Mouse (Mus musculus) ES-E14 (cell line): Measurements from ENCODE around the gene Olfr875. TPM values are rescaled to one million over a fixed set of nuclear protein-coding genes. Genes with fewer than 3 reads are reported as not detected.
"Not testable (repeated sequence)": the region's sequence is repeated elsewhere in the genome, so short reads cannot be mapped to it uniquely, and the experiment has no call there.

Source experiments
- DNase-seq: peaks from one replicate; pipeline ENCODE4 v3.0.0-alpha.2; 2013; ENCODE audit warnings: low read depth, low spot score
- H3K27ac ChIP-seq: 2 replicates; pipeline ENCODE4 v1.5.1; 2012; ENCODE audit warnings: low read depth, mild to moderate bottlenecking, low read length, moderate library complexity, mixed read lengths; ENCODE audit not compliant: poor library complexity, insufficient read depth, severe bottlenecking
- H3K36me3 ChIP-seq: 2 replicates; pipeline ENCODE4 v1.6.1; 2012; ENCODE audit warnings: mild to moderate bottlenecking, low read length, moderate library complexity, mixed read lengths; ENCODE audit not compliant: control insufficient read depth, poor library complexity, insufficient read depth, severe bottlenecking
- H3K4me1 ChIP-seq, 2 experiments: fragments of 150-350 bp in 1 of 2; sonication (generic) in 1 of 2; 2 replicates each; pipeline ENCODE4 v1.6.1; 2012; ENCODE audit warnings: low read length in 2 of 2, mild to moderate bottlenecking in 1 of 2, mixed read lengths in 1 of 2; ENCODE audit not compliant: control insufficient read depth in 2 of 2, insufficient read depth in 2 of 2, poor library complexity in 1 of 2
- H3K4me3 ChIP-seq, 2 experiments: fragments of 150-350 bp in 1 of 2; sonication (generic) in 1 of 2; 2 replicates each; pipeline ENCODE4 v1.5.1; 2012; ENCODE audit warnings: low read length in 2 of 2, low read depth in 1 of 2, mild to moderate bottlenecking in 1 of 2, mixed read lengths in 1 of 2; ENCODE audit not compliant: insufficient read depth in 1 of 2, poor library complexity in 1 of 2, severe bottlenecking in 1 of 2
- H3K9ac ChIP-seq: 2 replicates; pipeline ENCODE4 v1.6.1; 2012; ENCODE audit warnings: low read depth, mild to moderate bottlenecking, low read length, mixed read lengths; ENCODE audit not compliant: poor library complexity, insufficient read depth, severe bottlenecking
- H3K9me3 ChIP-seq: fragments of 150-350 bp; sonication (generic); 2 replicates; pipeline ENCODE4 v1.6.1; 2012; ENCODE audit warnings: low read depth, mild to moderate bottlenecking, low read length; ENCODE audit not compliant: control insufficient read depth, insufficient read depth
- CHD2 ChIP-seq: IDR thresholded peaks from 2 replicates; pipeline ENCODE4 v1.6.1; 2014; ENCODE audit warnings: mild to moderate bottlenecking, low read depth, low read length, inconsistent platforms
- HCFC1 ChIP-seq: IDR thresholded peaks from 2 replicates; pipeline ENCODE4 v1.6.1; 2012; ENCODE audit warnings: low read length, inconsistent platforms, borderline replicate concordance; ENCODE audit not compliant: insufficient read depth
- MAFK ChIP-seq: IDR thresholded peaks from 2 replicates; pipeline ENCODE4 v1.6.1; 2014; ENCODE audit warnings: mild to moderate bottlenecking, low read depth, low read length, inconsistent platforms; ENCODE audit not compliant: insufficient read depth
- ZC3H11A ChIP-seq: IDR thresholded peaks from 2 replicates; pipeline ENCODE4 v1.6.1; 2012; ENCODE audit warnings: low read depth, mild to moderate bottlenecking, inconsistent platforms, low read length, borderline replicate concordance
- ZNF384 ChIP-seq: IDR thresholded peaks from 2 replicates; pipeline ENCODE4 v1.6.1; 2012; ENCODE audit warnings: low read depth, low read length, inconsistent platforms
- in situ Hi-C, 2 experiments: fragments of 600-800 bp; cut with MboI; formaldehyde crosslinking; loops; one replicate each; pipeline ENCODE4 v1.15.1; 2025; ENCODE audit warnings: low sequenced_read_pairs in 2 of 2, inconsistent platforms in 1 of 2; ENCODE audit not compliant: unreplicated experiment in 2 of 2
- total RNA-seq: library from RNA; depleted of rRNA; stranded (reverse); fragments of 300-350 nt; gene quantifications from 2 replicates; pipeline ENCODE4 v1.2.3, GENCODE M21; 2012

Gene Olfr875
- total RNA-seq, 1 experiment, result not detected

- Histone ChIP-seq H3K36me3 (no peaks in the 10 kb centered on the region), H3K4me1 (peaks cover 0 to 4% of the 10 kb centered on the region in 2 experiments; a peak in 2 of 4 replicates), H3K27ac (peak overlapping the region; percentile 51; the same call in 1 of the 2 replicates), H3K4me3 (peak overlapping the region; percentile 26 to 59), H3K9me3 (no peaks in the 10 kb centered on the region), H3K9ac (peak overlapping the region; percentile 64)
- peak; percentile 51 for DNase-seq
- TF ChIP-seq MAFK, result no peak
- no peak for TF ChIP-seq HCFC1
- TF ChIP-seq CHD2, result no peak
- TF ChIP-seq ZC3H11A, result no peak
- no peak for TF ChIP-seq ZNF384
- in situ Hi-C loops, result no loop called here
Observed at GRCm38 (mm10) chr9:37782766-37783260, 11.2 kb downstream of the Olfr875 start.

GRCm38 (mm10) chr9:37783394-37784387, 12.0 kb downstream of the Olfr875 start:
- Histone ChIP-seq H3K27ac (0 out of 2 replicates have a peak overlapping the region, but pooled peaks have one; percentile 8), H3K4me3 (peak overlapping the region in 1 of 2 experiments; percentile 59; a peak in 1 of 4 replicates), H3K9ac (0 out of 2 replicates have a peak overlapping the region, but pooled peaks have one; percentile 64)
- H3K9me3 ChIP-seq, H3K36me3 ChIP-seq, in situ Hi-C loops, H3K4me1 ChIP-seq: not testable (repeated sequence)
- DNase-seq, result peak; percentile 22

GRCm38 (mm10) chr9:37786411-37786810, 14.8 kb downstream of the Olfr875 start:
- H3K9me3 ChIP-seq, result no peaks in the 10 kb centered on the region
- in situ Hi-C loops, result no loop called here
- no peak for TF ChIP-seq ZNF384
- TF ChIP-seq ZC3H11A, result no peak
- no peak for TF ChIP-seq CHD2
- TF ChIP-seq MAFK, result no peak
- no peak for TF ChIP-seq HCFC1
- no peak overlapping the region for H3K4me3 ChIP-seq
- no peaks in the 10 kb centered on the region for H3K36me3 ChIP-seq
- no peak for DNase-seq
- no peak overlapping the region for H3K9ac ChIP-seq
- peaks cover 0 to 4% of the 10 kb centered on the region in 2 experiments; a peak in 2 of 4 replicates for H3K4me1 ChIP-seq
- no peak overlapping the region for H3K27ac ChIP-seq

- Histone ChIP-seq H3K4me1 (no peaks in the 10 kb centered on the region), H3K4me3 (no peak overlapping the region), H3K9me3 (no peaks in the 10 kb centered on the region), H3K36me3 (no peaks in the 10 kb centered on the region), H3K27ac (no peak overlapping the region), H3K9ac (no peak overlapping the region)
- in situ Hi-C loops, result no loop called here
- DNase-seq, result no peak
- TF ChIP-seq ZC3H11A (no peak), CHD2 (no peak), MAFK (no peak), HCFC1 (no peak), ZNF384 (no peak)
Observed at GRCm38 (mm10) chr9:37802055-37802454, 30.4 kb downstream of the Olfr875 start.
